Mouse (Mus musculus) olfactory bulb, adult 2 months (tissue): Measurements from ENCODE around the gene Nip7.

ENCODE experiments used
- CTCF ChIP-seq: fragments of 200-500 bp; IDR thresholded peaks from 2 replicates; pipeline ENCODE4 v1.5.1; 2012; ENCODE audit warnings: low read depth, mild to moderate bottlenecking, low read length, moderate library complexity; ENCODE audit not compliant: insufficient read depth
- POLR2A ChIP-seq: fragments of 200-500 bp; IDR thresholded peaks from 2 replicates; pipeline ENCODE4 v1.6.1; 2012; ENCODE audit warnings: mild to moderate bottlenecking, low read depth, low read length, moderate library complexity; ENCODE audit not compliant: insufficient read depth

DNA sequence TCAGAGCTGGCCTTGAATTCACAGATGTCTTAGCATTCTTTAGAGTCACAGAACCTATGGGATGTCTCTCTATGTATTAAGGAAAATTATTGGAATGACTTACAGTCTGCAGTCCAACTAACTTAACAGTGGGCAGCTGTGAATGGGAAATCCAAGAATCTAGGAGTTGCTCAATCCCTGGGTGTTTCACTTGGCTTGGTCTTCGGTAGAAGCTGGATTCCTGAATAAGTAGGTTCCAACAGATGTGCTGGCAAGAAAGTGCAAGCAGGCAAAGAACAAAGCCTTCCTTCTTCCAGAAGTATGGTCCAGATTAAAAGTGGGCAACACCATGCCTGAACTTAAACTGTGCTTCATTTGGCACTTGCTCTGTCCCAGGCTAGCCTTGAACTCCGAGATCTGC lies 44.0 kb downstream of the Nip7 start:
- TF ChIP-seq CTCF (no peak), POLR2A (no peak)
